Mouse (Mus musculus) heart, postnatal 0 days (tissue): ENCODE data around the gene Cmtm8.

ENCODE experiments used
- CTCF ChIP-seq: IDR thresholded peaks from 2 replicates; pipeline ENCODE4 v1.5.1; 2016; ENCODE audit warnings: antibody characterized with exemption, control low read depth, low read depth
- EP300 ChIP-seq: IDR thresholded peaks from 2 replicates; pipeline ENCODE4 v1.6.1; 2016; ENCODE audit warnings: antibody characterized with exemption, low read depth

DNA sequence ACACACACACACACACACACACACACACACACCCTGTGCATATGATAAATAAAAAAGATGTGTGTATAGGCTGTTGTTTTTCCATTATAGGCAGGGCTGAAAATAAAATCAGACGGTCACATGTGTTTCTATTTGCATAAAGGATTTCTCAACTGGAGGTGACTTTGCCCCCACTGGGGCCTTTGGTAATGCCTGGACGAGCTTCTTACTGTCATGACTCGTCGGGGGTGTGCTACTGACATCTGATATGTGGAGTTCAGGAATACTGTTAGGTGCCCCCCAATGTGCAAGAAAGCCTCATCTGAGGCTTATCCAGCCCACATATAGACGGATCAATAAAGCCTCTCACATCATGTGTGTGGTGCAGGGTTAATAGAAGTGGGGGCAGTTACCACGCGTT is 26.9 kb downstream of the Cmtm8 start:
- no peak for TF ChIP-seq CTCF
- no peak for TF ChIP-seq EP300
